ENCODE assay signal across 8 mouse cellular contexts in genomic region chr1:66467821-66468703, GRCm38 (mm10). TPM values are rescaled to one million over a fixed set of nuclear protein-coding genes. Genes with fewer than 3 reads are reported as not detected.
DNase-seq lines count a peak whose midpoint lies in the region; ATAC-seq lines count a peak whose summit lies in the region.

Gene Unc80 (plus strand): TSS chr1:66468367.

- no peak within 1 kb of the TSS for H3K27ac ChIP-seq in heart, embryonic 13.5 days (replicated peaks)
- H3K27ac ChIP-seq in liver, embryonic 16.5 days (ENCODE audit: low read length): no peak within 1 kb of the TSS

- peak within 1 kb of the TSS; percentile 63 for H3K4me3 ChIP-seq in heart, embryonic 13.5 days
- H3K4me3 ChIP-seq in liver, embryonic 16.5 days (ENCODE audit: low read depth, low read length): peak within 1 kb of the TSS; percentile 42

- no peaks in the 10 kb centered on the region for H3K9me3 ChIP-seq in heart, embryonic 13.5 days
- no peaks in the 10 kb centered on the region for H3K9me3 ChIP-seq in liver, embryonic 16.5 days (replicated peaks; ENCODE audit: control insufficient read depth, low read length)

- peaks cover 28% of the 10 kb centered on the region for H3K27me3 ChIP-seq in heart, embryonic 13.5 days (replicated peaks)
- peaks cover 17% of the 10 kb centered on the region for H3K27me3 ChIP-seq in liver, embryonic 16.5 days (ENCODE audit: control insufficient read depth, insufficient read depth, low read depth, low read length)

- peak; percentile 1 for DNase-seq in 3134 (ENCODE audit: extremely low read depth, insufficient read length, low spot score)
- DNase-seq in adrenal gland, adult 2 months: peak; percentile 75
- peak; percentile 70 for DNase-seq in embryo, embryonic 9.5 days (ENCODE audit: extremely low spot score)
- DNase-seq in kidney, postnatal 36 days: peak; percentile 1 to 64
- peak; percentile 31 for DNase-seq in ovary, postnatal 10 days (ENCODE audit: low spot score)
- no peak for DNase-seq in spleen, postnatal 14 days (ENCODE audit: low spot score in 2 of 2)

- peak within 1 kb of the TSS; percentile 88 for H3K4me2 ChIP-seq in heart, embryonic 13.5 days
- peak within 1 kb of the TSS; percentile 53 for H3K4me2 ChIP-seq in liver, embryonic 16.5 days (ENCODE audit: low read depth, low read length)

- no peaks in the 10 kb centered on the region for H3K36me3 ChIP-seq in heart, embryonic 13.5 days
- no peaks in the 10 kb centered on the region for H3K36me3 ChIP-seq in liver, embryonic 16.5 days (ENCODE audit: control insufficient read depth, insufficient read depth)

- 0 out of 2 replicates have a peak, but pooled peaks cover 4% of the 10 kb centered on the region for H3K4me1 ChIP-seq in heart, embryonic 13.5 days
- H3K4me1 ChIP-seq in liver, embryonic 16.5 days (ENCODE audit: control insufficient read depth, low read depth, low read length): no peaks in the 10 kb centered on the region

- peak; percentile 61; the same call in 1 of the 2 replicates for ATAC-seq in heart, embryonic 13.5 days (ENCODE audit: extremely low read depth, insufficient number of reproducible peaks, low FRiP score, low TSS enrichment)
- peak; percentile 43; the same call in 1 of the 2 replicates for ATAC-seq in liver, embryonic 16.5 days (ENCODE audit: low read depth)

- under 1% methylated on average over 62 of the region's 83 CpGs for WGBS in heart, embryonic 13.5 days
- WGBS in liver, embryonic 16.5 days (ENCODE audit: insufficient replicate concordance): 1% methylated on average over 78 of the region's 83 CpGs

- peak within 1 kb of the TSS; percentile 47; the same call in 1 of the 2 replicates for H3K9ac ChIP-seq in heart, embryonic 13.5 days
- H3K9ac ChIP-seq in liver, embryonic 16.5 days (ENCODE audit: low read depth, low read length): no peak within 1 kb of the TSS

RNA-seq across cellular contexts. Expression of gene Unc80, which starts in this region (rescaled TPM):
- total RNA-seq in adrenal gland, adult 2 months (2021): 10 to 100 TPM in 1 of 2 experiments, 1 to 10 TPM in 1; 9.6 to 11.9 TPM
- polyA plus RNA-seq in adrenal gland, adult 2 months (2012; rRNA removed): 0.87 and 1.2 TPM in 2 replicates
- polyA plus RNA-seq in heart, embryonic 13.5 days (2015; fragmentation: Nextera tagmentation; extraction: Ambion mirVana): 0.03 and 0.12 TPM in 2 replicates
- not detected in 2 replicates for polyA plus RNA-seq in liver, embryonic 16.5 days (2015; fragmentation: Nextera tagmentation; extraction: Ambion mirVana)

Comparison
In these comparisons a context has a peak if more than half of its experiments do, and no peak if none do; other contexts are left out.
1. Peak in ATAC-seq, H3K4me3 ChIP-seq, H3K9ac ChIP-seq and H3K4me2 ChIP-seq in heart, embryonic 13.5 days; RNA of the gene not detected or under 1 TPM.
2. Peak in ATAC-seq, H3K4me3 ChIP-seq and H3K4me2 ChIP-seq in liver, embryonic 16.5 days; RNA of the gene not detected or under 1 TPM.
3. DNase-seq: peak in 3134 (single experiment), adrenal gland, adult 2 months (single experiment), embryo, embryonic 9.5 days (single experiment), kidney, postnatal 36 days (2 of 2) and ovary, postnatal 10 days (single experiment); none in spleen, postnatal 14 days (0 of 2).